Mouse (Mus musculus): ENCODE data around the gene Pnkp.
"Not testable (repeated sequence)": the region's sequence is repeated elsewhere in the genome, so short reads cannot be mapped to it uniquely, and the experiment has no call there.

Gene Pnkp

GRCm38 (mm10) chr7:44869697-44870528 is 13.0 kb downstream of the Pnkp start, which contains the start of gene Ptov1:
Ptov1 (minus strand) TSS chr7:44869788.
- DNase-seq (ENCODE audit: low spot score) = peak; percentile 65

- no peak for DNase-seq (ENCODE audit: low spot score)
Measured at GRCm38 (mm10) chr7:44870614-44871013, 13.7 kb downstream of the Pnkp start.

- no peak for DNase-seq (ENCODE audit: low spot score)
Measured at GRCm38 (mm10) chr7:44871181-44871580, 14.2 kb downstream of the Pnkp start.

GRCm38 (mm10) chr7:44871774-44872173 is 14.8 kb downstream of the Pnkp start:
- not testable (repeated sequence) for DNase-seq (ENCODE audit: low spot score)

GRCm38 (mm10) chr7:44877833-44878232 is 20.9 kb downstream of the Pnkp start:
- no peak for DNase-seq (ENCODE audit: low spot score)

- no peak for DNase-seq (ENCODE audit: low spot score)
Measured at GRCm38 (mm10) chr7:44883036-44883435, 26.1 kb downstream of the Pnkp start.

- DNase-seq (ENCODE audit: low spot score) = no peak
Measured at GRCm38 (mm10) chr7:44884637-44885036, 27.7 kb downstream of the Pnkp start.

GRCm38 (mm10) chr7:44886964-44887363 is 30.0 kb downstream of the Pnkp start:
- no peak for DNase-seq (ENCODE audit: low spot score)

- DNase-seq (ENCODE audit: low spot score) = no peak
Measured at GRCm38 (mm10) chr7:44888256-44889105, 31.5 kb downstream of the Pnkp start.

- no peak for DNase-seq (ENCODE audit: low spot score)
Measured at GRCm38 (mm10) chr7:44890180-44890579, 33.2 kb downstream of the Pnkp start.

- DNase-seq (ENCODE audit: low spot score) = no peak
Measured at GRCm38 (mm10) chr7:44890737-44891136, 33.8 kb downstream of the Pnkp start.

- no peak for DNase-seq (ENCODE audit: low spot score)
Measured at GRCm38 (mm10) chr7:44891611-44892010, 34.7 kb downstream of the Pnkp start.

GRCm38 (mm10) chr7:44892276-44892921 is 35.5 kb downstream of the Pnkp start, which contains the start of gene Med25:
Med25 (minus strand) TSS chr7:44892712.
- peak; percentile 56 for DNase-seq (ENCODE audit: low spot score)

GRCm38 (mm10) chr7:44893197-44893596 is 36.3 kb downstream of the Pnkp start:
- no peak for DNase-seq (ENCODE audit: low spot score)

GRCm38 (mm10) chr7:44894175-44894574 is 37.2 kb downstream of the Pnkp start:
- no peak for DNase-seq (ENCODE audit: low spot score)

GRCm38 (mm10) chr7:44895206-44895592 is 38.3 kb downstream of the Pnkp start:
- no peak for DNase-seq (ENCODE audit: low spot score)

- peak; percentile 47 for DNase-seq (ENCODE audit: low spot score)
Measured at GRCm38 (mm10) chr7:44895593-44896434, 38.9 kb downstream of the Pnkp start, which contains the start of gene Fuz. Fuz (plus strand) TSS chr7:44896079.

- no peak for DNase-seq (ENCODE audit: low spot score)
Measured at GRCm38 (mm10) chr7:44896499-44896898, 39.6 kb downstream of the Pnkp start.

GRCm38 (mm10) chr7:44898607-44899006 is 41.7 kb downstream of the Pnkp start:
- no peak for DNase-seq (ENCODE audit: low spot score)

- no peak for DNase-seq (ENCODE audit: low spot score)
Measured at GRCm38 (mm10) chr7:44900632-44901031, 43.7 kb downstream of the Pnkp start.

- DNase-seq (ENCODE audit: low spot score) = no peak
Measured at GRCm38 (mm10) chr7:44901230-44901722, 44.3 kb downstream of the Pnkp start.

Data from urinary bladder, postnatal 10 days (tissue).